Mouse (Mus musculus): ENCODE measurements around the gene Fam170b.

DNA sequence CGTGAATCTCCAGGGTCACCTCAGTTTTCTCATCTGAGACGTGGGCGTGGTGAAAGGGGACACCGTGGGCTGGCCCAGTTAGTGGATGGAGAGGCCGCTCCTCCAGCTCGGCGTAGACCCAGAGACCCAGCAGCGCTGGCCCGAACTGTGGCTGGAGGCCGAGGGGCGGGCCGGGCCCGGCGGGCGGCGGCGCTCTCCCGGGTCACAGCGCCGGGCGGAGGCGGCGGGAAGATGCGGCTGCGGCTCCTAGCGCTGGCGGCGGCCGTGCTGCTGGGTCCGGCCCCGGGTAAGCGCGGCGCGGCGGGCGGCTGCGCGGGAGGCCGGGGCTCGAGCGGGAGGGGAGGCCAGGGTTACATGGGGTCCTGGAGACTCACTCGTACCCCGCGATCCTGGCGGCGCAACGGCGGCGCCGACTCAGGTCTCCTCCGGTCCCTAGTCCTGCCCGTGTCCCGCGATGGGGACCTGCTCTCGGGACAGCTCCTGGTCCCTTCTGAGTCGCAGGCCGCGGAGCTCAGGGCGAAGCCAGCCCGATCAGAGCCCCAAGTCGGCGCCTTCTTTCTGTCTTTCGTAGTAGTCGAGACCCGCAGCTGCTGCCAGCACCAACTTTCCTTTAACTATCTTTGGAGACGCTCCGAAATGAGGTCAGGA lies 23.0 kb downstream of the Fam170b start, which contains the start of gene Vstm4:
- TF ChIP-seq CTCF (IDR thresholded peaks at IDR 0.05; ENCODE audit: extremely low read depth, insufficient read depth, insufficient read length, insufficient replicate concordance) (no peak), POLR2A (IDR thresholded peaks at IDR 0.05; ENCODE audit: low read depth, low read length) (no peak)
